Mouse (Mus musculus) stomach, embryonic 14.5 days (tissue): ENCODE measurements at regions not wholly inside any gene's neighbourhood (a gene's known extent, or its start where the extent isn't known, plus 50 kb on each side); places are given as distances from the start of the nearest gene placed in this dataset.

Experiments used
- ATAC-seq: fragments of 200-750 bp; cut with Nextera tagmentation; 2 replicates; pipeline ENCODE4 v1.8.0; 2017; ENCODE audit warnings: low read depth, moderate TSS enrichment; ENCODE audit not compliant: insufficient number of reproducible peaks, insufficient read depth, low FRiP score
- H3K27ac ChIP-seq: fragments of 300-500 bp; sonication (generic); 2 replicates; pipeline ENCODE4 v1.5.1; 2014; ENCODE audit warnings: mild to moderate bottlenecking, low read length, moderate library complexity, mixed read lengths
- H3K27me3 ChIP-seq: fragments of 300-500 bp; sonication (generic); 2 replicates; pipeline ENCODE4 v1.6.1; 2014; ENCODE audit warnings: low read length, control low read depth, mixed read lengths; ENCODE audit not compliant: control insufficient read depth, insufficient read depth
- H3K36me3 ChIP-seq: fragments of 300-500 bp; sonication (generic); 2 replicates; pipeline ENCODE4 v1.6.1; 2014; ENCODE audit warnings: mild to moderate bottlenecking, control low read depth, low read length, moderate library complexity, mixed read lengths; ENCODE audit not compliant: control insufficient read depth, insufficient read depth
- H3K4me1 ChIP-seq: fragments of 300-500 bp; sonication (generic); 2 replicates; pipeline ENCODE4 v1.6.1; 2014; ENCODE audit warnings: low read length, control low read depth, mixed read lengths; ENCODE audit not compliant: control insufficient read depth, insufficient read depth
- H3K4me2 ChIP-seq: fragments of 300-500 bp; sonication (generic); replicated peaks from 2 replicates; pipeline ENCODE4 v1.6.1; 2014; ENCODE audit warnings: low read depth, low read length, control low read depth
- H3K4me3 ChIP-seq: fragments of 300-500 bp; sonication (generic); 2 replicates; pipeline ENCODE4 v1.5.1; 2014; ENCODE audit warnings: low read depth, low read length, control low read depth
- H3K9ac ChIP-seq: fragments of 300-500 bp; sonication (generic); replicated peaks from 2 replicates; pipeline ENCODE4 v1.6.1; 2014; ENCODE audit warnings: low read depth, mild to moderate bottlenecking, control low read depth, low read length, moderate library complexity, mixed read lengths
- H3K9me3 ChIP-seq: fragments of 300-500 bp; sonication (generic); 2 replicates; pipeline ENCODE4 v1.6.1; 2016; ENCODE audit warnings: low read depth, low read length, control low read depth; ENCODE audit not compliant: control insufficient read depth
- WGBS: fragments of 180-500 bp; shearing (Covaris S2); extraction: QIAGEN DNeasy Blood & Tissue Kit; methylation state at CpG from one replicate; pipeline ENCODE4 v1.1.7; 2014; 5-methylcytosine and 5-hydroxymethylcytosine counted together

- Histone ChIP-seq H3K36me3 (no peaks in the 10 kb centered on the region), H3K27me3 (no peaks in the 10 kb centered on the region), H3K4me3 (no peak overlapping the region), H3K4me1 (no peaks in the 10 kb centered on the region), H3K27ac (no peak overlapping the region), H3K9me3 (peaks cover 2% of the 10 kb centered on the region; the same call in 1 of the 2 replicates), H3K4me2 (no peak overlapping the region), H3K9ac (no peak overlapping the region)
- ATAC-seq = no peak
Observed at GRCm38 (mm10) chr10:37294231-37294630, 155.5 kb upstream of the Marcks start.

- 52% methylated on average over 1 of the region's 1 CpGs for WGBS
- no peak overlapping the region for H3K4me2 ChIP-seq
- no peak overlapping the region for H3K27ac ChIP-seq
- no peaks in the 10 kb centered on the region for H3K27me3 ChIP-seq
- no peaks in the 10 kb centered on the region for H3K36me3 ChIP-seq
- H3K9me3 ChIP-seq = peaks cover 2% of the 10 kb centered on the region; the same call in 1 of the 2 replicates
- H3K9ac ChIP-seq = no peak overlapping the region
- no peak overlapping the region for H3K4me3 ChIP-seq
- H3K4me1 ChIP-seq = no peaks in the 10 kb centered on the region
- no peak for ATAC-seq
Observed at GRCm38 (mm10) chr10:37293292-37293691, 154.6 kb upstream of the Marcks start.

GRCm38 (mm10) chr10:37291639-37292495 lies 153.1 kb upstream of the Marcks start:
- no peak overlapping the region for H3K9ac ChIP-seq
- H3K9me3 ChIP-seq = peaks cover 2% of the 10 kb centered on the region; the same call in 1 of the 2 replicates
- no peak for ATAC-seq
- H3K4me1 ChIP-seq = no peaks in the 10 kb centered on the region
- no peaks in the 10 kb centered on the region for H3K27me3 ChIP-seq
- no peaks in the 10 kb centered on the region for H3K36me3 ChIP-seq
- 65% methylated on average over 2 of the region's 2 CpGs for WGBS
- H3K4me3 ChIP-seq = no peak overlapping the region
- H3K4me2 ChIP-seq = no peak overlapping the region
- H3K27ac ChIP-seq = no peak overlapping the region

GRCm38 (mm10) chr10:37289964-37290704 lies 151.4 kb upstream of the Marcks start:
- Histone ChIP-seq H3K9ac (no peak overlapping the region), H3K4me2 (no peak overlapping the region), H3K9me3 (peaks cover 2% of the 10 kb centered on the region; the same call in 1 of the 2 replicates), H3K36me3 (no peaks in the 10 kb centered on the region), H3K4me3 (no peak overlapping the region), H3K4me1 (no peaks in the 10 kb centered on the region), H3K27me3 (no peaks in the 10 kb centered on the region), H3K27ac (no peak overlapping the region)
- 90% methylated on average over 3 of the region's 3 CpGs for WGBS
- ATAC-seq = no peak

- ATAC-seq = no peak
- no peaks in the 10 kb centered on the region for H3K4me1 ChIP-seq
- H3K27me3 ChIP-seq = no peaks in the 10 kb centered on the region
- no peak overlapping the region for H3K4me2 ChIP-seq
- H3K36me3 ChIP-seq = no peaks in the 10 kb centered on the region
- 63% methylated on average over 5 of the region's 5 CpGs for WGBS
- no peak overlapping the region for H3K4me3 ChIP-seq
- H3K27ac ChIP-seq = no peak overlapping the region
- H3K9me3 ChIP-seq = no peaks in the 10 kb centered on the region
- H3K9ac ChIP-seq = no peak overlapping the region
Observed at GRCm38 (mm10) chr10:37286305-37286704, 147.6 kb upstream of the Marcks start.

- H3K27me3 ChIP-seq = no peaks in the 10 kb centered on the region
- H3K27ac ChIP-seq = no peak overlapping the region
- ATAC-seq = no peak
- no peak overlapping the region for H3K9ac ChIP-seq
- no peak overlapping the region for H3K4me3 ChIP-seq
- no peak overlapping the region for H3K4me2 ChIP-seq
- no peaks in the 10 kb centered on the region for H3K9me3 ChIP-seq
- no peaks in the 10 kb centered on the region for H3K4me1 ChIP-seq
- H3K36me3 ChIP-seq = no peaks in the 10 kb centered on the region
Observed at GRCm38 (mm10) chr10:37282951-37283350, 144.2 kb upstream of the Marcks start.

- Histone ChIP-seq H3K27me3 (no peaks in the 10 kb centered on the region), H3K4me1 (no peaks in the 10 kb centered on the region), H3K36me3 (no peaks in the 10 kb centered on the region), H3K4me2 (no peak overlapping the region), H3K4me3 (no peak overlapping the region), H3K9me3 (no peaks in the 10 kb centered on the region), H3K9ac (no peak overlapping the region), H3K27ac (no peak overlapping the region)
- no peak for ATAC-seq
- 86% methylated on average over 4 of the region's 4 CpGs for WGBS
Observed at GRCm38 (mm10) chr10:37280823-37281222, 142.1 kb upstream of the Marcks start.

- ATAC-seq = no peak
- Histone ChIP-seq H3K27ac (no peak overlapping the region), H3K4me1 (no peaks in the 10 kb centered on the region), H3K9ac (no peak overlapping the region), H3K36me3 (no peaks in the 10 kb centered on the region), H3K4me2 (no peak overlapping the region), H3K27me3 (no peaks in the 10 kb centered on the region), H3K9me3 (no peaks in the 10 kb centered on the region), H3K4me3 (no peak overlapping the region)
- WGBS = 74% methylated on average over 6 of the region's 6 CpGs
Observed at GRCm38 (mm10) chr10:37280150-37280820, 141.6 kb upstream of the Marcks start.
